Mouse (Mus musculus) gastrocnemius, adult 18-20 months (tissue): ENCODE results near the gene Lrrc63. TPM values are rescaled to one million over a fixed set of nuclear protein-coding genes. Genes with fewer than 3 reads are reported as not detected.

ENCODE experiments used
- total RNA-seq, 2 experiments: library from RNA; stranded (reverse); gene quantifications; 2 replicates each; pipeline ENCODE4 v1.2.3; 2021

The Lrrc63 gene
- total RNA-seq, 2 experiments from 2014 or later = not detected

Other genes with a start within 250 kb of the Lrrc63 start
- 1 to 10 TPM; 2.5 to 3.0 TPM for gene Lrch1, start 183.0 kb downstream of the Lrrc63 start, total RNA-seq
- gene Rubcnl, start 114.9 kb downstream of the Lrrc63 start, total RNA-seq = under 1 TPM; 0.12 to 0.14 TPM
- gene Lcp1, start 220 bp upstream of the Lrrc63 start, total RNA-seq = 1 to 10 TPM; 1.6 to 2.9 TPM
- gene Cpb2, start 111.4 kb upstream of the Lrrc63 start, total RNA-seq = not detected
- 10 to 100 TPM; 13.4 to 15.2 TPM for gene Zc3h13, start 153.5 kb upstream of the Lrrc63 start, total RNA-seq